Comparison of ENCODE assay signal across 10 mouse cellular contexts in the genomic region with DNA sequence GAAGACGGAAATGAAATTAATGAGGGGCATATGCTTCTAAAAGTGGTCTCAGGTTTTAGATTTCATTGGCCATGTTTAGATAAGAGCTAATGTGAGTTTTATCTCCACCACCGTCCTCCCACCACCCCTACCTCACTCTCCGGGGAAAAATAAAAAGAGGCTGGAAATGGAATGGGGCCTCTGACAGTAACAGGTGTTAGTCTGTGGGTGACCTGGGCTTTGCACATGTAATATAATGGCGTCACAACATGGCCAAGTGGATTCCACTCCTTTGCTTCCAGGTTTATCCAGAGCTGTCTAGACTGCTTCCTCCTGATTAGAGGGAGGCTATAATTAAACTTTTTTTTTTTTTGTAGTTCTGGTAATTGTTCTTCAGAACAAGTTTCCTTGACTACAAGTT. TPM values are rescaled to one million over a fixed set of nuclear protein-coding genes. Genes with fewer than 3 reads are reported as not detected.
DNase-seq lines count a peak whose midpoint lies in the region; ATAC-seq and TF ChIP-seq lines count a peak whose summit lies in the region.
"Had no signal": no experiment of that assay in that cellular context is flagged by ENCODE, and none has a peak within 500 bp of the region (broad histone marks: within the 10 kb centered on the region; RNA-seq: fewer than 3 reads in every experiment).

No protein-coding gene starts in this region.

- H3K36me3 ChIP-seq in kidney, adult 2 months (ENCODE audit: control insufficient read depth, insufficient read depth, low read length), result peaks cover 9% of the 10 kb centered on the region
- peaks cover 34% of the 10 kb centered on the region for H3K36me3 ChIP-seq in embryonic facial prominence, embryonic 10.5 days (replicated peaks)
- H3K36me3 ChIP-seq in limb, embryonic 14.5 days (ENCODE audit: control insufficient read depth, insufficient read depth, low read length), result peaks cover 35% of the 10 kb centered on the region

- DNase-seq in kidney, adult 2 months, result no peak
- no peak for DNase-seq in kidney, adult 8-10 months
- no peak for DNase-seq in embryonic facial prominence, embryonic 10.5 days (ENCODE audit: low spot score)
- DNase-seq in limb, embryonic 14.5 days (ENCODE audit: low spot score), result no peak
- DNase-seq in right cerebral cortex, adult 18-20 months, result no peak
- DNase-seq: adrenal gland, postnatal 10 days; cerebellum, adult 8-10 months had no signal

- no peaks in the 10 kb centered on the region for H3K27me3 ChIP-seq in kidney, adult 2 months (replicated peaks; ENCODE audit: control insufficient read depth, insufficient read depth, low read length)
- peaks cover 56% of the 10 kb centered on the region for H3K27me3 ChIP-seq in embryonic facial prominence, embryonic 10.5 days (replicated peaks; ENCODE audit: low read depth, poor library complexity, severe bottlenecking)
- H3K27me3 ChIP-seq in limb, embryonic 14.5 days (ENCODE audit: control insufficient read depth, insufficient read depth, low read length), result no peaks in the 10 kb centered on the region

- TF ChIP-seq POLR2A in kidney, adult 2 months (IDR thresholded peaks at IDR 0.05; ENCODE audit: low read depth, low read length), result no peak
- TF ChIP-seq POLR2A in embryonic fibroblast, embryonic 13.5 days (IDR thresholded peaks at IDR 0.05; ENCODE audit: low read depth, low read length), result no peak
- TF ChIP-seq POLR2A in limb, embryonic 14.5 days (IDR thresholded peaks at IDR 0.05; ENCODE audit: borderline replicate concordance, extremely low read depth, insufficient read depth, insufficient read length), result no peak

- H3K9me3 ChIP-seq in embryonic facial prominence, embryonic 10.5 days, result no peaks in the 10 kb centered on the region
- H3K9me3 ChIP-seq in limb, embryonic 14.5 days (ENCODE audit: control insufficient read depth, low read length), result no peaks in the 10 kb centered on the region

- no peak for TF ChIP-seq CTCF in kidney, adult 2 months (conservative IDR thresholded peaks at IDR 0.05; ENCODE audit: insufficient read depth, insufficient read length, low read depth, low read length)
- TF ChIP-seq CTCF in embryonic fibroblast, embryonic 13.5 days (IDR thresholded peaks at IDR 0.05; ENCODE audit: borderline replicate concordance, insufficient read depth, low read length), result no peak

- H3K9ac ChIP-seq in limb, embryonic 14.5 days (ENCODE audit: low read depth, low read length, severe bottlenecking), result no peak overlapping the region
- H3K9ac ChIP-seq: liver, embryonic 14.5 days had no signal

- H3K4me3 ChIP-seq in kidney, adult 2 months (ENCODE audit: insufficient read depth, low read depth, low read length), result no peak overlapping the region
- H3K4me3 ChIP-seq in embryonic facial prominence, embryonic 10.5 days, result peak overlapping the region; percentile 77; the same call in 1 of the 2 replicates
- peak overlapping the region; percentile 74 for H3K4me3 ChIP-seq in embryonic fibroblast, embryonic 13.5 days (ENCODE audit: insufficient read depth, low read length)
- H3K4me3 ChIP-seq in limb, embryonic 14.5 days (replicated peaks; ENCODE audit: low read length), result peak overlapping the region; percentile 70

- H3K4me1 ChIP-seq in kidney, adult 2 months (ENCODE audit: control insufficient read depth, insufficient read depth, low read length), result peaks cover 40% of the 10 kb centered on the region
- peaks cover 84% of the 10 kb centered on the region for H3K4me1 ChIP-seq in embryonic facial prominence, embryonic 10.5 days
- peaks cover 22% of the 10 kb centered on the region; the same call in 1 of the 2 replicates for H3K4me1 ChIP-seq in embryonic fibroblast, embryonic 13.5 days (ENCODE audit: control insufficient read depth, insufficient read depth, low read length)
- H3K4me1 ChIP-seq in limb, embryonic 14.5 days (ENCODE audit: control insufficient read depth, insufficient read depth, low read length), result peaks cover 26% of the 10 kb centered on the region

- ATAC-seq in limb, embryonic 14.5 days (ENCODE audit: low FRiP score, low read depth), result no peak
- ATAC-seq in CD4-positive, CD25-positive, alpha-beta regulatory T cell, adult 4 months, result no peak

- H3K4me2 ChIP-seq in limb, embryonic 14.5 days (replicated peaks; ENCODE audit: low read depth, low read length, severe bottlenecking), result peak overlapping the region; percentile 89

- 31% methylated on average over 4 of the region's 4 CpGs for WGBS in kidney, adult 2 months
- WGBS in embryonic facial prominence, embryonic 10.5 days, result 53% methylated on average over 4 of the region's 4 CpGs
- WGBS in limb, embryonic 14.5 days, result 14% methylated on average over 4 of the region's 4 CpGs

- H3K27ac ChIP-seq in kidney, adult 2 months (ENCODE audit: insufficient read depth, low read depth, low read length), result peak overlapping the region; percentile 18; the same call in 1 of the 2 replicates
- H3K27ac ChIP-seq in embryonic facial prominence, embryonic 10.5 days (replicated peaks), result no peak overlapping the region
- H3K27ac ChIP-seq in embryonic fibroblast, embryonic 13.5 days (ENCODE audit: insufficient read depth, low read length), result peak overlapping the region; percentile 44; the same call in 1 of the 2 replicates
- H3K27ac ChIP-seq in limb, embryonic 14.5 days (replicated peaks; ENCODE audit: low read depth, low read length), result no peak overlapping the region
- H3K27ac ChIP-seq: liver, embryonic 14.5 days had no signal

RNA-seq across cellular contexts. Expression of a gene that starts 2.3 kb away (rescaled TPM):
- 41.0 and 46.5 TPM in 2 replicates for polyA plus RNA-seq in kidney, adult 2 months (2012; rRNA removed)
- polyA plus RNA-seq in embryonic facial prominence, embryonic 10.5 days (2016; fragmentation: Nextera tagmentation; extraction: Ambion mirVana), result 37.2 and 42.5 TPM in 2 replicates
- 219 and 222 TPM in 2 replicates for polyA plus RNA-seq in embryonic fibroblast, embryonic 13.5 days (2011; ENCODE audit: insufficient read length, low read depth, missing spikeins)
- 69.8 and 76.6 TPM in 2 replicates for polyA plus RNA-seq in limb, embryonic 14.5 days (2012; rRNA removed)
- polyA plus RNA-seq in limb, embryonic 14.5 days (2014; fragmentation: Nextera tagmentation; extraction: Ambion mirVana), result 67.2 and 76.3 TPM in 2 replicates
- polyA plus RNA-seq in CD4-positive, CD25-positive, alpha-beta regulatory T cell, adult 4 months (2017; shearing (Covaris generic)), result not detected

RNA-seq across cellular contexts. Expression of a gene that starts 26.8 kb away (rescaled TPM):
- polyA plus RNA-seq in kidney, adult 2 months (2012; rRNA removed), result not detected in 2 replicates
- polyA plus RNA-seq in embryonic facial prominence, embryonic 10.5 days (2016; fragmentation: Nextera tagmentation; extraction: Ambion mirVana), result not detected in 2 replicates
- not detected in 2 replicates for polyA plus RNA-seq in embryonic fibroblast, embryonic 13.5 days (2011; ENCODE audit: insufficient read length, low read depth, missing spikeins)
- not detected in 2 replicates for polyA plus RNA-seq in limb, embryonic 14.5 days (2012; rRNA removed)
- polyA plus RNA-seq in limb, embryonic 14.5 days (2014; fragmentation: Nextera tagmentation; extraction: Ambion mirVana), result not detected in 2 replicates
- not detected for polyA plus RNA-seq in CD4-positive, CD25-positive, alpha-beta regulatory T cell, adult 4 months (2017; shearing (Covaris generic))
- polyA plus RNA-seq: liver, embryonic 14.5 days had no signal

Comparison
In these comparisons a context has a peak if more than half of its experiments do, and no peak if none do; other contexts are left out.
1. H3K27ac ChIP-seq: peak in kidney, adult 2 months (single experiment) and embryonic fibroblast, embryonic 13.5 days (single experiment); none in embryonic facial prominence, embryonic 10.5 days (single experiment) and limb, embryonic 14.5 days (single experiment).
2. RNA of a gene that starts 2.3 kb away (polyA plus RNA-seq): 219 to 222 TPM in embryonic fibroblast, embryonic 13.5 days, 67.2 to 76.6 TPM in limb, embryonic 14.5 days, 37.2 to 42.5 TPM in embryonic facial prominence, embryonic 10.5 days and 41.0 to 46.5 TPM in kidney, adult 2 months; not detected in CD4-positive, CD25-positive, alpha-beta regulatory T cell, adult 4 months; every median in the first group is over 10 times any median in the second.